Mouse (Mus musculus): ENCODE results near the gene Rpap3.

DNA sequence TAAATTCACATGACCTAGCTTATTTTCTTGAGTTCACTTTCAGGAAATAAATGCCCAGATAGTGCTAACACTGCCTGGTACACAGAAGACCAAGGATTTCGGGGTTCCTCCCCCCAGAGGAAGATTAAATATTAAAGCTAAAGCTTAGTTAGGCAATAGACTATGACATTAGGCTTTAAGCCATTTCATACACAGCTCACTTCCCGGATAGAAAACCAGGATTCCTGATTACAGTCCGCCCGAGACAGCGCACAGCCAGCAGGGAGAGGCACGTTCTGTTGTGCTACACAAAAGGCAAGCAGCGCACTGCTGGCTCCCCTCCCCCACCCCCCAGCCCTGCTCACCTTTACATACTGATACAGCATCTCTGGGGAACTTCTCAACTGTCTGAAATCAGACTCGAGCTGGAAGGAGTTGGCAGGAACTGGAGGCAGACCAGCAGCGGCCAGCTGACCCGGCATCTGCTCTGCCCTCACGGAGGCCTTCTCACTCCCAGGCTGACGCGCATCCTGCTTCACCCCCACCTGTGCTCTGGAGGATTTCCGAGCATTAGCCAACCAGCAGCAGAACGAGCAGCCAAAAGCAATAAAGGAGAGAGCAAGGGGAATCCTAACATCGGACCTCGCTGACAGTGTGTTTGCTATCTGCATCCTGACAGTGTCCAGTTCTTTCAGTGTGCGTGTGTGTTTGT, 25.5 kb downstream of the Rpap3 start:
- TF ChIP-seq POLR2A (IDR thresholded peaks at IDR 0.05; ENCODE audit: insufficient read length, low read depth) (no peak), USF1 (IDR thresholded peaks at IDR 0.05; ENCODE audit: low read depth) (no peak), REST (IDR thresholded peaks at IDR 0.05; ENCODE audit: insufficient read depth, insufficient read length) (no peak), E2F4 (IDR thresholded peaks at IDR 0.05; ENCODE audit: insufficient read depth) (no peak), MAX (IDR thresholded peaks at IDR 0.05; ENCODE audit: low read depth) (no peak), SRF (IDR thresholded peaks at IDR 0.05; ENCODE audit: control insufficient read depth, insufficient read length, low read depth) (no peak)

All from myocyte (in vitro differentiated cells).